Mouse (Mus musculus) olfactory bulb, adult 2 months (tissue): ENCODE measurements around the gene Tnk1.

ENCODE experiments used
- CTCF ChIP-seq: fragments of 200-500 bp; IDR thresholded peaks from 2 replicates; pipeline ENCODE4 v1.5.1; 2012; ENCODE audit warnings: low read depth, mild to moderate bottlenecking, low read length, moderate library complexity; ENCODE audit not compliant: insufficient read depth
- POLR2A ChIP-seq: fragments of 200-500 bp; IDR thresholded peaks from 2 replicates; pipeline ENCODE4 v1.6.1; 2012; ENCODE audit warnings: mild to moderate bottlenecking, low read depth, low read length, moderate library complexity; ENCODE audit not compliant: insufficient read depth

DNA sequence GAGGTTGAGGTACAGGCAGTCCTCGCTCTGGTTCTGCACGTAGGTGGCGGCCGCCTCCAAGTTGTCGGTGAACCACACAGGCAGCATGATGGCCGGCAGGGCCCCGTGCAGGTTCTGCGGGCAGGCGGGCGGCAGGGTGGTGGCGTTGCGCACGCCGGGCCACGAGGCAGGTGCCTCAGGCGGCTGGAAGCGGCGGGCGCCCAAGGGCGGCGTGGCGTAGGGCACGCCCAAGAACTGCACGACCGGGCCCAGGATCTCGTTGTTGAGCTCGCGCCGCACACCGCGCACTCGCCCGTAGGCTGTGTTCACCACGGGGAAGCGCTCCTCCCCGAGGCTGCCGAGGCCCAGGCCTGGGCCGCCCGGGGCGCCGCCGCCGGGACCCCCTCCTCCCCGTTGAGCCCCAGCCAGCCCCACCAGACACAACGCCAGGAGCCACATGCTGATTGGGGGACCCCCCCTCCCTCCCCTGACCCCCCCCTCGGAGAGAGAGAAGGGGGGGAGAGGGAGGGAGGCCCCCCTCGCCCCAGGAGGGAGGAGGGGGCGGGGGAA is 24.5 kb downstream of the Tnk1 start:
- TF ChIP-seq POLR2A (no peak), CTCF (no peak)
